Mouse (Mus musculus) lung, postnatal 10 days (tissue): ENCODE data around the gene Kri1.
A peak's percentile ranks its signal among the peaks of the same experiment; 100 is the strongest.
"Not testable (repeated sequence)": the region's sequence is repeated elsewhere in the genome, so short reads cannot be mapped to it uniquely, and the experiment has no call there.

ENCODE experiments used
- DNase-seq: peaks from one replicate; pipeline ENCODE4 v3.0.0; 2021

Gene Kri1

GRCm38 (mm10) chr9:21238733-21239464 lies 48.9 kb downstream of the Kri1 start, which contains the start of gene Keap1:
Keap1 (minus strand) TSS chr9:21239361.
- peak; percentile 88 for DNase-seq

- peak; percentile 27 for DNase-seq
Measured at GRCm38 (mm10) chr9:21238004-21238732, 49.6 kb downstream of the Kri1 start.

- DNase-seq, result peak; percentile 46
Measured at GRCm38 (mm10) chr9:21237368-21238003, 50.3 kb downstream of the Kri1 start.

- no peak for DNase-seq
Measured at GRCm38 (mm10) chr9:21236991-21237367, 50.8 kb downstream of the Kri1 start.

- no peak for DNase-seq
Measured at GRCm38 (mm10) chr9:21235341-21235740, 52.4 kb downstream of the Kri1 start.

GRCm38 (mm10) chr9:21233805-21234204 lies 54.0 kb downstream of the Kri1 start:
- DNase-seq, result no peak

GRCm38 (mm10) chr9:21233366-21233765 lies 54.4 kb downstream of the Kri1 start:
- no peak for DNase-seq

- no peak for DNase-seq
Measured at GRCm38 (mm10) chr9:21232867-21233266, 54.9 kb downstream of the Kri1 start.

- no peak for DNase-seq
Measured at GRCm38 (mm10) chr9:21231551-21231950, 56.2 kb downstream of the Kri1 start.

- no peak for DNase-seq
Measured at GRCm38 (mm10) chr9:21227342-21227741, 60.4 kb downstream of the Kri1 start.

GRCm38 (mm10) chr9:21225415-21225758 lies 62.4 kb downstream of the Kri1 start:
- no peak for DNase-seq

GRCm38 (mm10) chr9:21224576-21225414 lies 63.0 kb downstream of the Kri1 start:
- peak; percentile 29 for DNase-seq

- DNase-seq, result no peak
Measured at GRCm38 (mm10) chr9:21223906-21224305, 63.9 kb downstream of the Kri1 start.

- not testable (repeated sequence) for DNase-seq
Measured at GRCm38 (mm10) chr9:21223490-21223889, 64.3 kb downstream of the Kri1 start.
